Comparison of ENCODE assay signal across 15 mouse cellular contexts in the genomic region with DNA sequence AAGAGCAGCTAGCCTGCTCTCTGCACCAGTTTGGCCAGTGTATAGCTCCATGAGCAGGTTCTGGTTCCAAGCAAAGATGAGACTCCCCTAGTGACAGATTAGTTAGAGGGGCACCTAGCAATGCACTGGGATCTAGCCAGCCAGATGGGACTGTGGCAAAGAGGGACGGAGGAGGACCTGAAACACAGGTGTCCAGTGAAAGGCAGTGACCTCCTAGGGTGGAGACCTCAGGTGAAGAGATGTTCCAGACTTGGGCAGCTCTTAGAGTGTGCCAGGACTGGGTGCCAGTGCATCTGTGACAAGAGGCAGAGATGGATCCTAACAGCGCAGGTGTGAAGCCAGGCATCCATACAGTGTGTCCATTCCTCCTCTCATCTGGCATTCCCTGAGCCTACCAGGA. TPM values are rescaled to one million over a fixed set of nuclear protein-coding genes. Genes with fewer than 3 reads are reported as not detected.
"Had no signal": no experiment of that assay in that cellular context is flagged by ENCODE, and none has a peak within 500 bp of the region (broad histone marks: within the 10 kb centered on the region; RNA-seq: fewer than 3 reads in every experiment).

No protein-coding gene starts in this region.

- H3K9me3 ChIP-seq: limb, embryonic 13.5 days; neural tube, embryonic 12.5 days had no signal

- H3K4me2 ChIP-seq: limb, embryonic 13.5 days; neural tube, embryonic 12.5 days had no signal

- DNase-seq: kidney, adult 9 months; kidney, postnatal 36 days; left cerebral cortex, postnatal 4 days; lung, adult 18-20 months; retina, postnatal 1 day; right cerebral cortex, postnatal 4 days; spleen, adult 18-20 months; thymus, adult 18-20 months; thymus, postnatal 14 days had no signal

- H3K4me3 ChIP-seq: limb, embryonic 13.5 days; myocyte; neural tube, embryonic 12.5 days had no signal

- H3K36me3 ChIP-seq: limb, embryonic 13.5 days had no signal

- H3K9ac ChIP-seq: limb, embryonic 13.5 days; liver, embryonic 14.5 days; neural tube, embryonic 12.5 days had no signal

- H3K27ac ChIP-seq: kidney, postnatal 0 days; limb, embryonic 13.5 days; liver, embryonic 14.5 days; neural tube, embryonic 12.5 days had no signal

RNA-seq across cellular contexts. Expression of a gene that starts 10.9 kb away (rescaled TPM):
- polyA plus RNA-seq: liver, adult 2 months; myocyte had no signal

RNA-seq across cellular contexts. Expression of a gene that starts 25.5 kb away (rescaled TPM):
- polyA plus RNA-seq: myocyte had no signal

RNA-seq across cellular contexts. Expression of a gene that starts 54.1 kb away (rescaled TPM):
- polyA plus RNA-seq: myocyte had no signal

RNA-seq across cellular contexts. Expression of a gene that starts 55.8 kb away (rescaled TPM):
- polyA plus RNA-seq: myocyte had no signal
